Mouse (Mus musculus) heart, postnatal 25 days (tissue): Measurements from ENCODE around the gene Olfr816. TPM values are rescaled to one million over a fixed set of nuclear protein-coding genes. Genes with fewer than 3 reads are reported as not detected.
"Not testable (repeated sequence)": the region's sequence is repeated elsewhere in the genome, so short reads cannot be mapped to it uniquely, and the experiment has no call there.

Source experiments
- DNase-seq: peaks from one replicate; pipeline ENCODE4 v3.0.0; 2022; ENCODE audit warnings: low spot score
- intact Hi-C: fragments of 180-260 bp; cut with DNase I; formaldehyde crosslinking; loops from one replicate; pipeline ENCODE4 v1.15.1; 2025
- total RNA-seq, 2 experiments: library from RNA; stranded (reverse); gene quantifications; 2 replicates each; pipeline ENCODE4 v1.2.3; 2021

Olfr816 gene
- not detected for total RNA-seq

DNA sequence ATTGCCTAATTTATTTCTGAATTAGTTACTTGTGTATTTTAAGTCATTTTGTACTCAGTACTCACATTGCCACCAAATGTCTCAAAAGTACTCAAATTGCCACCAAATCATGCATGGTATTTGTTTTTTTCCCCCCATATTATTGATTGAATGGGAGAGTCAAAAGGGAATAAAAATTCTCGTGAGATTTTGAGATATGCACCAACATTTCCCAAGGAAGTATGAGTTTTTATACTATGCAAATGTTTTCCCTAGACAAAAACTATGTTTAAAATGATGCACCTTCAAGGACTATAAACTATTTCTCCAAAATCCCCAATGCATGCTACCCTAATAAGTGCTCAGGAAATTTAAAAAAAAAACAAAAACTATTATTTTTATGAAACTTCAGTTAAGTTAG lies at the start of gene Olfr816:
TSS of gene Olfr816 (minus strand) at position 101 of the 400 bp plus-strand sequence.
- no peak for DNase-seq

DNA sequence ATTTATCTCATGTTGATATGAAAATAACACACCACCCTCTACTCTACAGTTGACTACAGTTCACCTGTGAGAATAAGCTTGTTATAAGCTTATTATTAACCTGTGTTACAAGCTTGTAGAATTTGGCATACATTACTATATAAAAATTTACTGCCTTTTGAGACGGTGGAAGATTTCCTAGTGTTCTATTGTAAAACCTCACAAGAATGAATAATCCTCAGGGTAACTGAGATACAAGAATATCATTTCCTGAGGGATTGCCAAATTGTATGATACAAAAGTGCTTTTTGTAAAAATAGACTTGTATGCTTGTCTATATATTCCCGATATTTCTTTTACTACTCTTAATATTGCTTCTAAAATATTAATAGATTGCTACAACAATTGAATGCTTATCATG lies 33.6 kb upstream of the Olfr816 start, which contains the start of gene Olfr818:
TSS of gene Olfr818 (minus strand) at position 101 of the 400 bp plus-strand sequence.
- no peak for DNase-seq
- intact Hi-C loops: no loop called here

More for the DNA sequence above, at the start of gene Olfr816:
- intact Hi-C loops: no loop called here

DNA sequence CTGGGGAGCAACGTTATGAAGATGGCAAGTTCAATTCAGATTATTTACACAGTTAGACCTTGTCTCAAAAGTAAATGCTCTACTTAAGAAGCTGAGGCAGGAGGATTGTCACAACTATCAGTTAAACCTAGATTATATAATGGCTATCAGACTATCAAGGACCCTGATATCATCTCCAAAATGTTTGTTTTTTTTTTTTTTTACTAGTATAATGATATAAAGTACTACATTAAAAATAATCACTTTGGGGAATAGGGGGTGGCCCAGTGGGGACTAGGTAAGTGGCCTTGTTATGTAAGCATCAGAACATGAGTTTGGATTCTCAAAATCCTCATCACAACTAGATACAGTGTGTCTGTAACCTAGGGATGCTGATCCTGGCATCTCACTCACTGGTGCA lies 9.6 kb downstream of the Olfr816 start, which contains the start of gene Olfr815:
TSS of gene Olfr815 (minus strand) at position 101 of the 400 bp plus-strand sequence.
- intact Hi-C loops, DNase-seq: not testable (repeated sequence)

DNA sequence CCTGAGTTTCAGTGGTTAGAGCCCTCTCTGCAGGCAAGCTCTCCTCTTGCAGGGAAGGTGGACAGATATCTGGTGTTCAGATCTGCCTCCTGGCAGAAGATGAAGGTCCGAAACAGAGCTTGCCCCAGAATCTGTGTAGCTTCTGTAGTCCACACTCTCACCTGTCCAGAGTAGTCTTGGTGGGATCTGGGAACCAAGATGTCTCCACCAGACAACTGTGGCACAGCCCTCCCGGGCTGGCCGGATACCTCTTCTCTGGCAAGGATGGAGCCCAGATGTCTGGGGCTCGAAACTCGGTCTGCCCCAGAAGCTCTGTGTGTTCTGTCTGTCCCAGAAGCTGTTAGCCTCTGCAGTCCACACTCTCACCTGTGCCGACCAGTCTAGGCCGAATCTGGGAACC lies 29.5 kb downstream of the Olfr816 start:
- intact Hi-C loops: loop anchor here (2.0 kb wide), 1 partner anchor 17 kb away; no protein-coding TSS in a partner anchor
- DNase-seq: no peak

DNA sequence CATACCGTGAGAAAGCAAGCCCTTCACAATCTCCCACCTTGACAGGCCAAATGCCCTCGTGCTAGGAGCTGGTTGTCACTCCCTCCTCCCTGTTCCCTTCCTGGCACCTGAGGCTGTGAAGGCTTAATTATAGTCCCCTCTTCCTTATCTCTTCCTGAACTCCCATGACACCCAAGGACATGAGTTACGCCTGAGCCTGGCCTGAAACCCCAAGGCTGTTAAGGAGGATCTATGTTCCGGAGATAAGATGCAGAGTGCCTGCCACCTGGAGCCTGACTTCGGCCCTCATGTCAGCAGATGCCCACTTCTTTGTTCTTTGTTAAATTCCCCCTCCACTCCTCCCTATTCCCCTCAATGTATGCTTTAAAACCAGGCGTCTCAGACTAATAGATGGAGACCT lies 29.9 kb downstream of the Olfr816 start:
- DNase-seq, intact Hi-C loops: not testable (repeated sequence)

DNA sequence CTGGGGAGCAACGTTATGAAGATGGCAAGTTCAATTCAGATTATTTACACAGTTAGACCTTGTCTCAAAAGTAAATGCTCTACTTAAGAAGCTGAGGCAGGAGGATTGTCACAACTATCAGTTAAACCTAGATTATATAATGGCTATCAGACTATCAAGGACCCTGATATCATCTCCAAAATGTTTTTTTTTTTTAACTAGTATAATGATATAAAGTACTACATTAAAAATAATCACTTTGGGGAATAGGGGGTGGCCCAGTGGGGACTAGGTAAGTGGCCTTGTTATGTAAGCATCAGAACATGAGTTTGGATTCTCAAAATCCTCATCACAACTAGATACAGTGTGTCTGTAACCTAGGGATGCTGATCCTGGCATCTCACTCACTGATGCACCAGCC lies 35.6 kb downstream of the Olfr816 start, which contains the start of gene Olfr814:
TSS of gene Olfr814 (minus strand) at position 101 of the 400 bp plus-strand sequence.
- DNase-seq, intact Hi-C loops: not testable (repeated sequence)

Other genes starting within 250 kb of the Olfr816 start
- gene Olfr801, start 241.7 kb downstream of the Olfr816 start, total RNA-seq: not detected
- not detected for gene Olfr802, start 227.4 kb downstream of the Olfr816 start, total RNA-seq
- not detected for gene Olfr803, start 221.3 kb downstream of the Olfr816 start, total RNA-seq
- gene Olfr804, start 212.4 kb downstream of the Olfr816 start, total RNA-seq: not detected
- gene Olfr805, start 186.2 kb downstream of the Olfr816 start, total RNA-seq: not detected
- gene Olfr806, start 173.7 kb downstream of the Olfr816 start, total RNA-seq: not detected
- gene Olfr807, start 157.8 kb downstream of the Olfr816 start, total RNA-seq: not detected
- gene Olfr808, start 150.1 kb downstream of the Olfr816 start, total RNA-seq: not detected
- not detected for gene Olfr809, start 141.0 kb downstream of the Olfr816 start, total RNA-seq
- not detected for gene Olfr810, start 120.7 kb downstream of the Olfr816 start, total RNA-seq
- gene Olfr811, start 111.2 kb downstream of the Olfr816 start, total RNA-seq: not detected
- not detected for gene Olfr812, start 69.5 kb downstream of the Olfr816 start, total RNA-seq
- gene Olfr813, start 60.2 kb downstream of the Olfr816 start, total RNA-seq: not detected
- gene Olfr814, start 35.7 kb downstream of the Olfr816 start, total RNA-seq: not detected
- not detected for gene Olfr815, start 9.7 kb downstream of the Olfr816 start, total RNA-seq
- gene Olfr818, start 33.5 kb upstream of the Olfr816 start, total RNA-seq: not detected
- gene Olfr819, start 51.7 kb upstream of the Olfr816 start, total RNA-seq: not detected
- gene Olfr247, start 60.5 kb upstream of the Olfr816 start, total RNA-seq: not detected
- not detected for gene Gm10310, start 69.5 kb upstream of the Olfr816 start, total RNA-seq
- not detected for gene Olfr820, start 97.0 kb upstream of the Olfr816 start, total RNA-seq
- not detected for gene Olfr821, start 114.8 kb upstream of the Olfr816 start, total RNA-seq
- not detected for gene Olfr822, start 155.6 kb upstream of the Olfr816 start, total RNA-seq
- not detected for gene Olfr823, start 199.8 kb upstream of the Olfr816 start, total RNA-seq
- not detected for gene Olfr824, start 214.4 kb upstream of the Olfr816 start, total RNA-seq